Mouse (Mus musculus): ENCODE measurements around the gene Hoxb9. TPM values are rescaled to one million over a fixed set of nuclear protein-coding genes. Genes with fewer than 3 reads are reported as not detected.

Gene Hoxb9
- polyA plus RNA-seq, 1 experiment from 2014 or later, result not detected

- Histone ChIP-seq H3K27ac (ENCODE audit: low read depth, low read length) (no peak overlapping the region), H3K27me3 (ENCODE audit: control insufficient read depth, insufficient read depth, low read length) (peaks cover 100% of the 10 kb centered on the region), H3K4me1 (replicated peaks; ENCODE audit: control insufficient read depth, insufficient read depth, low read length) (peaks cover 3% of the 10 kb centered on the region; the same call in 1 of the 2 replicates), H3K4me3 (ENCODE audit: low read depth, low read length) (no peak overlapping the region), H3K4me2 (ENCODE audit: low read depth, low read length, severe bottlenecking) (no peak overlapping the region), H3K9ac (ENCODE audit: low read length) (no peak overlapping the region), H3K9me3 (ENCODE audit: control insufficient read depth, low read length) (no peaks in the 10 kb centered on the region), H3K36me3 (ENCODE audit: control insufficient read depth, insufficient read depth, low read length) (no peaks in the 10 kb centered on the region)
- 3% methylated on average over 20 of the region's 20 CpGs for WGBS
- DNase-seq (ENCODE audit: low spot score) (no peak), ATAC-seq (replicated peaks; ENCODE audit: low FRiP score) (no peak)
These were observed 39.1 kb downstream of the Hoxb9 start for GRCm38 (mm10) chr11:96310183-96310938.

GRCm38 (mm10) chr11:96311097-96311496 lies 39.8 kb downstream of the Hoxb9 start:
- no peak overlapping the region for H3K4me3 ChIP-seq (ENCODE audit: low read depth, low read length)
- no peak overlapping the region for H3K9ac ChIP-seq (ENCODE audit: low read length)
- H3K9me3 ChIP-seq (ENCODE audit: control insufficient read depth, low read length), result no peaks in the 10 kb centered on the region
- 9% methylated on average over 6 of the region's 6 CpGs for whole genome bisulfite sequencing
- no peak overlapping the region for H3K4me2 ChIP-seq (ENCODE audit: low read depth, low read length, severe bottlenecking)
- no peaks in the 10 kb centered on the region for H3K36me3 ChIP-seq (ENCODE audit: control insufficient read depth, insufficient read depth, low read length)
- no peak for ATAC-seq (replicated peaks; ENCODE audit: low FRiP score)
- peaks cover 100% of the 10 kb centered on the region for H3K27me3 ChIP-seq (ENCODE audit: control insufficient read depth, insufficient read depth, low read length)
- no peak overlapping the region for H3K27ac ChIP-seq (ENCODE audit: low read depth, low read length)
- no peak for DNase-seq (ENCODE audit: low spot score)
- H3K4me1 ChIP-seq (replicated peaks; ENCODE audit: control insufficient read depth, insufficient read depth, low read length), result peaks cover 3% of the 10 kb centered on the region; the same call in 1 of the 2 replicates

- Histone ChIP-seq H3K4me3 (ENCODE audit: low read depth, low read length) (no peak overlapping the region), H3K9ac (ENCODE audit: low read length) (no peak overlapping the region), H3K27me3 (ENCODE audit: control insufficient read depth, insufficient read depth, low read length) (peaks cover 100% of the 10 kb centered on the region), H3K27ac (ENCODE audit: low read depth, low read length) (no peak overlapping the region), H3K4me2 (ENCODE audit: low read depth, low read length, severe bottlenecking) (no peak overlapping the region; the same call in 1 of the 2 replicates), H3K36me3 (ENCODE audit: control insufficient read depth, insufficient read depth, low read length) (no peaks in the 10 kb centered on the region), H3K9me3 (ENCODE audit: control insufficient read depth, low read length) (no peaks in the 10 kb centered on the region), H3K4me1 (replicated peaks; ENCODE audit: control insufficient read depth, insufficient read depth, low read length) (peaks cover 3% of the 10 kb centered on the region; the same call in 1 of the 2 replicates)
- 0 out of 2 replicates have a peak, but pooled peaks have one; percentile 46 for ATAC-seq (replicated peaks; ENCODE audit: low FRiP score)
- peak; percentile 83 for DNase-seq (ENCODE audit: low spot score)
- 2% methylated on average over 31 of the region's 31 CpGs for WGBS
These were observed 40.5 kb downstream of the Hoxb9 start for GRCm38 (mm10) chr11:96311520-96312417.

GRCm38 (mm10) chr11:96313134-96313533 lies 41.9 kb downstream of the Hoxb9 start:
- no peak for ATAC-seq (replicated peaks; ENCODE audit: low FRiP score)
- no peak overlapping the region for H3K4me3 ChIP-seq (ENCODE audit: low read depth, low read length)
- H3K9ac ChIP-seq (ENCODE audit: low read length), result no peak overlapping the region
- 25% methylated on average over 2 of the region's 2 CpGs for WGBS
- no peaks in the 10 kb centered on the region for H3K36me3 ChIP-seq (ENCODE audit: control insufficient read depth, insufficient read depth, low read length)
- no peak overlapping the region for H3K27ac ChIP-seq (ENCODE audit: low read depth, low read length)
- peaks cover 3% of the 10 kb centered on the region; the same call in 1 of the 2 replicates for H3K4me1 ChIP-seq (replicated peaks; ENCODE audit: control insufficient read depth, insufficient read depth, low read length)
- peaks cover 100% of the 10 kb centered on the region for H3K27me3 ChIP-seq (ENCODE audit: control insufficient read depth, insufficient read depth, low read length)
- H3K9me3 ChIP-seq (ENCODE audit: control insufficient read depth, low read length), result no peaks in the 10 kb centered on the region
- H3K4me2 ChIP-seq (ENCODE audit: low read depth, low read length, severe bottlenecking), result no peak overlapping the region
- DNase-seq (ENCODE audit: low spot score), result no peak

GRCm38 (mm10) chr11:96313806-96314428 lies 42.7 kb downstream of the Hoxb9 start:
- H3K9ac ChIP-seq (ENCODE audit: low read length), result no peak overlapping the region
- H3K36me3 ChIP-seq (ENCODE audit: control insufficient read depth, insufficient read depth, low read length), result no peaks in the 10 kb centered on the region
- H3K4me2 ChIP-seq (ENCODE audit: low read depth, low read length, severe bottlenecking), result no peak overlapping the region
- no peak for ATAC-seq (replicated peaks; ENCODE audit: low FRiP score)
- H3K9me3 ChIP-seq (ENCODE audit: control insufficient read depth, low read length), result no peaks in the 10 kb centered on the region
- DNase-seq (ENCODE audit: low spot score), result no peak
- no peak overlapping the region for H3K4me3 ChIP-seq (ENCODE audit: low read depth, low read length)
- H3K27ac ChIP-seq (ENCODE audit: low read depth, low read length), result no peak overlapping the region
- H3K4me1 ChIP-seq (replicated peaks; ENCODE audit: control insufficient read depth, insufficient read depth, low read length), result peaks cover 7% of the 10 kb centered on the region
- WGBS, result 3% methylated on average over 12 of the region's 12 CpGs
- peaks cover 100% of the 10 kb centered on the region for H3K27me3 ChIP-seq (ENCODE audit: control insufficient read depth, insufficient read depth, low read length)

- Histone ChIP-seq H3K4me3 (ENCODE audit: low read depth, low read length) (no peak overlapping the region), H3K36me3 (ENCODE audit: control insufficient read depth, insufficient read depth, low read length) (no peaks in the 10 kb centered on the region), H3K4me1 (replicated peaks; ENCODE audit: control insufficient read depth, insufficient read depth, low read length) (peaks cover 8% of the 10 kb centered on the region), H3K4me2 (ENCODE audit: low read depth, low read length, severe bottlenecking) (no peak overlapping the region), H3K9me3 (ENCODE audit: control insufficient read depth, low read length) (no peaks in the 10 kb centered on the region), H3K27me3 (ENCODE audit: control insufficient read depth, insufficient read depth, low read length) (peaks cover 100% of the 10 kb centered on the region), H3K9ac (ENCODE audit: low read length) (no peak overlapping the region), H3K27ac (ENCODE audit: low read depth, low read length) (no peak overlapping the region)
- no peak for ATAC-seq (replicated peaks; ENCODE audit: low FRiP score)
- WGBS, result under 1% methylated on average over 34 of the region's 34 CpGs
- DNase-seq (ENCODE audit: low spot score), result no peak
These were observed 43.5 kb downstream of the Hoxb9 start for GRCm38 (mm10) chr11:96314671-96315343.

GRCm38 (mm10) chr11:96315344-96315681 lies 44.1 kb downstream of the Hoxb9 start:
- Histone ChIP-seq H3K27me3 (ENCODE audit: control insufficient read depth, insufficient read depth, low read length) (peaks cover 100% of the 10 kb centered on the region), H3K4me3 (ENCODE audit: low read depth, low read length) (no peak overlapping the region), H3K27ac (ENCODE audit: low read depth, low read length) (no peak overlapping the region), H3K36me3 (ENCODE audit: control insufficient read depth, insufficient read depth, low read length) (no peaks in the 10 kb centered on the region), H3K4me2 (ENCODE audit: low read depth, low read length, severe bottlenecking) (no peak overlapping the region), H3K9me3 (ENCODE audit: control insufficient read depth, low read length) (no peaks in the 10 kb centered on the region), H3K4me1 (replicated peaks; ENCODE audit: control insufficient read depth, insufficient read depth, low read length) (peaks cover 8% of the 10 kb centered on the region), H3K9ac (ENCODE audit: low read length) (no peak overlapping the region)
- DNase-seq (ENCODE audit: low spot score) (no peak), ATAC-seq (replicated peaks; ENCODE audit: low FRiP score) (no peak)
- WGBS, result 1% methylated on average over 5 of the region's 5 CpGs

Measured in forebrain, embryonic 11.5 days (tissue).